Mouse (Mus musculus) yolk sac, embryonic 10.5 days (tissue): ENCODE data around the gene Nphs1.
"Not testable (repeated sequence)": the region's sequence is repeated elsewhere in the genome, so short reads cannot be mapped to it uniquely, and the experiment has no call there.

ENCODE experiments used
- DNase-seq: peaks from one replicate; pipeline ENCODE4 v3.0.0-alpha.2; 2017; ENCODE audit warnings: low spot score

The Nphs1 gene

DNA sequence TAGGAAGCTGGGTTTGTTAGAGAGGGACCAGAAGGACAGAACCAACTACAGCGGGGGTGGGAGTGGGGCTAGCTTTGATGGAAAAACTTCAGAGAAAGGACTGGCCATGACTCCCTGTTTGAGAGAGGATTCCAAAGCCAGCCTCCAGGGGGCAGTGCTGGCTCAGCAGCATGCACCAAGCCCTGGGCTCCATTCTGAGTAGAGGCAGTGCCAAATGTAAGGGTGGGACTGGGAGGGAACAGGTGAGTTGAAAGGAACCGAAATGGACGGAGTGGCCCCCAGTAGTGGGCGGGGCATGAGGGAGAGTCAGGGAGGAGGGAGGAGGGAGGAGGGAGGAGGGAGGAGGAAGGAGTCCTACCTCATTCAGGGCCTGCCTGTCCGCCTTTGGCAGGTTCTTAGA is 17.4 kb upstream of the Nphs1 start:
- DNase-seq: no peak

DNA sequence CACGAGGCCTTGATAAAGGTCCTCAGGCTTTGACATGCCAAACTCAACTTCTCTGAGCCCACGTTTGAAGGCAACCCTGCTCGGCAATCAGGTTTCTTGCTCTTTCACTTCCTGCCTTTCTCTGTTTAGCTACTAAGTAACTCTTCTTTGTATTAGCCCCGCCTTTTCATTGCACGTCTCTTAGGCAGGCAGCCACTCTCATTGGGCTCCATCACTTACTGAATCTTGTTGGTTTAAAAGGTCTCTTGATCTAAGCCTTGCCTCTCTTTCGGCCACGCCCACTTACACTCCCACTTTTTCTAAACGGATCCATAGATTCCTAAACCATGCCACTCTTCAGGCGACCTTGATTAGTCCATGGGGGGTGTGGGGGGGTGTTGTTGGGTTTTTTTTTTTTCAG is 14.4 kb upstream of the Nphs1 start:
- DNase-seq: no peak

DNA sequence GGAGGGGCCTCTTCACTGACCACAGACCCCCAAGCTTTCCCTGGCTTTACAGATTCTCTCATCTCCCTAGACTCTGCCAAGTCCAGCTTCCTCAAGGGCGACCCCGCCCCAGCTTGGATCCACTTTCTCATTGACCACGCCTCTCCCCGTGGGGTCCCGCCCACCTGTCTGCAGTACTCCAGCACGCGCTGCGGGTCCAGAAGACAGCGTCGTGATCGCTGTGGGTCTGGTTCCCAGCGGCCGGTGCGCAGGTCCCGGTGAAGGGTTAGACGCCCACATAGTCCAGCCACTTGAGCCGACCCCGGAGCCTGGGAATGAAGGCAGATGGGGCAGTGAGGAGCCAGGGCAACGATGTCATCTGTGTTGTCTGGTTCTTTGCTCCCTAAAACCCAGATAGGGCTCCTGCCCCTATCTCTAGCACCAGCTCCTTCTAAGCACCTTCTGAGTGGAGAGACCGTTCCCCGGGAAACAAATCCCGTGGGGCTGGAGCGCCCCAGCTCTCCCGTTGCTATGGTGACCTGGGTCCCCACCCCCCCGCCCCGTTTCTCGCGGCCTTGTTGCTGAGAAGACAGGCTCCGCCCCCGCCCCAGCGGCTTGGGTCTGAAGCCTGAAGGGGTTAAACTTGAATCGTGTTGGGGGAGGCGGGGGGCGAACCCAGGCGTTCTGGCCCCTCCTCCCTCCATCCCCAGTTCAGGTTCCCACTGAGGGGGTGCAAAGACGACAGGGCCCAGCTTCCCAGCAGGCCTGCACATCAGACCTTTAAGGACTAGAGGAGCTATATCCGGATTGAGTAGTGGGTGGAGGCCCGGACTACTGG is 13.8 kb upstream of the Nphs1 start:
- DNase-seq: peak; percentile 35

DNA sequence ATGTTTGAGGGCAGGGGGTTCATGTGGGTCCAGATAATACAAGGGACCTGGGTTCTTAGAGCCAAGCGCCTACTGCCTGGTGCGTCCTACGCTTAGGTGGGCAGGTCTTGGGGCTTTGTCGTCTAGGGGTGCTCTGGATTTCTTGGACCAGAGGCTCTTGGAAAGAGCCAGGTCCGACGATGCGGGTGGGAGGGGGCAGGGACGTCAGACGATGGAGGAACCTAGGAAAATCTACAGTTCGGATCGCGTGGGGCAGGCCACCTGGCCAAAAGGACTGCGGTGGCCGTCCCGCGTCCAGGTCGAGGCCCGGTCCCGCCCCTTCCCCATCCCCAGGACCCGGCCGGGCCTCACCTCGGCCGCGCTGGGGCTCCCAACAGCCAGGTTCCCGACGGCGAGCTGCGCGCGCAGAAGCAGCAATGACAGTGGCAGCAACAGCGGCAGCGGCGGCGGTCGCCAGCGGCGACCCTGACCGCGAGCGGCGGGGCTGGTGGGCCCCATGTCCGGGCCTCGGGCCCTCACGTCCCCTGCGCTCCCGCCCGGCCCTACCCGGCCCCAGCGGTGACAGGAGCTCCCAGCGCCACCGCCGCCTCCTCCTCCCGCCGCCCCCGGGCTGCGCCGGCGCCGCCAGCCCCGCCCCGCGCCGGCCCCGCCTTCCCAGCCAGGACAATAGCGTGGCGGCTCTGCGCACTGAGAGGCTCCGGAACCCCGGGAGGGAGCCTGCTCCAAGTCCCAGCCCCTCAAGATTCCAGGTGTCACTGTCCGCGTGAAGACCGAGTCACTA is 13.0 kb upstream of the Nphs1 start, which contains the start of gene Aplp1:
Gene Aplp1, minus strand, starts transcription at position 565 of the 781 bp plus-strand sequence.
- peak; percentile 68 for DNase-seq

DNA sequence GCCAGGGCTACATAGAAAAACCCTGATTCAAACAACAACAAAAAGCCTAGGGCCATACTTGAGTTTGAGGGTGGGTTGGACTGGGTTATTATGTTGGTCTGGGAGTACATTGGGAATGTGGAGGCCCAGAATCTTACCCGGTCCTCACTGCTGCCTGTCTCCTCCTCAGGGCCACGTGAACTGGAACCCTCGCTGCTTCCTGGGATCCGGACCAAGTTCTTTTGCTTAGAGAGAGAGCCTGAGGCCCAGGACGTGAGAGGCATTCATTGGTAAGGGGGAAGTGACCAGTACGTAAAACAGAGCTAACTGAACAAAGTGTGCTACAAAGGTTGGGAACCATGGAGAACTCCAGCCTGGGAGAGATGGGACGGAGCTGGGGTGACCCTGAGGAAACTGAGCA is 7.9 kb upstream of the Nphs1 start:
- DNase-seq: no peak

DNA sequence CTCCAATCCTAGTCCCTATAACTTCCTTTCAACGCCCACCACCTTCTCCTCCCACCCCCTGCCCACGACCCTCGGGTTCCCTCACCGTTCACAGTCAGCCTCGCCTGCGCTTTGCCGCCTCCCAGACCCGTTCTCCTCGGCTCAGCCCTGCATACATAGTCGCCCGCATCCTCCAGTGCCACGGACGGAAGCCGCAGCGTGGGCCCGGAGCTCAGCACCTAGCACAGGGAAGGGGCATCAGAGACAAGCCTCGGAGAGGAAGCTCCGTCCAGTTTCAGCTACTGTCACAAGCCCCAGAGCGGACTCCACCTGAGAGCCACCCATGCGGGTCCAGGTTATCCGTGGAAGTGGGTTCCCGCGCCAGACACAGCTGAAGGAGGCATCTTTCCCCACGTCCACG is 4.8 kb upstream of the Nphs1 start:
- no peak for DNase-seq

DNA sequence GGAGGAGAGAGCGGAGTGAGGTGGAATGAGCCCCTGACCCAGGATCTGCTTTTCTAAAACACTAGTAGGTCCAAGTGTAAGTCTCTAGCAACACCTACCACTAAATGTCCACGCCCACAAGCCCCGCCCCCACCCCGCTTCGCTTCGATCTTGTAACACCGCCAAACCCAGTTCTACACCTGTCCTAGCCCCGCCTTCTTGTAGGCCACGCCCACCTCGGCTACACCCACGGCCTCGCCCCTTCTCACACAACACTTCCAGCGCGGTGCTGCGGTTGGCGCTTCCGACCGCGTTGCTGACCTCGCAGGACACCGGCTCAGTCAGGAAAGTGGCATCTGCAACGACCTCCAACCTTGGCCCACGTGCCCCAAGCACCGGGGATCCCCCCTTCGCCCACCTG is 4.3 kb upstream of the Nphs1 start:
- peak; percentile 68 for DNase-seq

DNA sequence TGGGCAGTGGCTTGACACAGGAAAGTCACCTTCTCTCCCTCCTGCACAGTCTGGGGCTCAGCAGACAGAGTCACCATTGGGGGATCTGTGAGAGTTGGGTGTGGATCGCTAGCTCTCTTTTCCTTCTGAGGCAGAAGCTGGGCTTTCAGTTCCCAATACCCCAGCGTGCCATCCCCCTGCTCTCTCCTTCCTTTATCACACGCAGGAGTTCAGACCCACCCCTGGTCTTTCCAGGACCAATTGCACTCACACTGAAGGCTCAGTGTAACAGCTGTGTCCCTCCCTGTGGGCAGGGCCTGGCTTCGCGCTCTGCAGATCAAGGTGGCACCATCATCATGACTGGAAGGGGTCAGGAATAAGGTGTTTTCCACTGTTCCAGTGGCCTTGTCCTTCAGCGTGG is 3.9 kb upstream of the Nphs1 start:
- no peak for DNase-seq

DNA sequence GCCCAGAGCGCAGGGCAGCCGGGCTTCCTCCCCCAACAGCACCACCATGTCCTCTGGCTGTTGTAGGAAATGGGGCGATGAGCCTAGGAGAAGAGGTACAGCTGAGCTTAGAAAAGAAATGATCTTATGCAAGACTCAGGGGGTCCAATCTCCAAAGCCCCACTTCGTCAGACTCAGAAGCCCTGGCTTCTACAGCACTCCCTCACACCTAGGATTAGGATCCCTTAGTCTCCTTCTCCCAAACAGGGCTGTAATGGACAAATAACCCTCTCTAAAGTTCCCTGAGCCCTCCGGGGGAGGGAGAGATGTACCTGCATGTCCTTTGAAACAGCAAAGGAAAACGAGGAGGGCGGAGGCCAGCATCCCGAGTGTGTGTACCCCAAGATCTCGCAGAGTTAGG is 1.6 kb upstream of the Nphs1 start:
- DNase-seq: no peak

DNA sequence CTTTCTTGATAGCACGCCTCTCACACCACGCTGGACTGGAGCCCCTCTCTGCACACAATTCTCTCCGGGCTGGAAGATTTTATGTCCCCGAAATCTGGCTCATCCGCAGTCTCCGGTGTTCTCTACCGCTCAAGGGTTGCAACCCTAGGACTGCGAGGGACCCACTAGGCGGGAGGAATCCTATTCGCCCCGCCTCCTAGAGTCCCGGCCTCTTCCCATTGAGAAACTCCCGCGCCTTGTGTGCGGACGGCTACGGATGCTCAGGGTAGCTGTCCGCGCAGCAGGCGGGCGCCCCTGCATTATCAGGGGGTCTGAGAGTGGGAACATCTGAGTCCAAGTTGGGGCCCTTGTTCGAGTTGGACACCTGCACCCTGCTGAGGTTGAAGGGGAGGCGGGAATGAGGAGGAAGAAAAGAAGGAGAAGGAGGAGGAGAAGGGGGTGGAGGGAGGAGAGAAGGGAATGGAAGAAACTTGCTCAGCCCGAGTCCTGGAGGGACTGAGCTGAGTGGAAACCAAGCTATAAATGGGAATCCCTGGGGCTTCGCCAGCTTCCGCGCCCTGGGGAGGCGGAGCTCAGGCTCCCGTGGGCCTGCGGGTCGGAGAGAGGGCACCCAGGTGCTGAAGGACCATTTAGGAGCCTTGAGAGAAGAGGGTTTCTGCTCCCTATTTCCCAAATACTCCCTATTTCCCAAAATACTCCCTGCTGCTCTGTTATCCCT is 1.0 kb upstream of the Nphs1 start:
- no peak for DNase-seq

DNA sequence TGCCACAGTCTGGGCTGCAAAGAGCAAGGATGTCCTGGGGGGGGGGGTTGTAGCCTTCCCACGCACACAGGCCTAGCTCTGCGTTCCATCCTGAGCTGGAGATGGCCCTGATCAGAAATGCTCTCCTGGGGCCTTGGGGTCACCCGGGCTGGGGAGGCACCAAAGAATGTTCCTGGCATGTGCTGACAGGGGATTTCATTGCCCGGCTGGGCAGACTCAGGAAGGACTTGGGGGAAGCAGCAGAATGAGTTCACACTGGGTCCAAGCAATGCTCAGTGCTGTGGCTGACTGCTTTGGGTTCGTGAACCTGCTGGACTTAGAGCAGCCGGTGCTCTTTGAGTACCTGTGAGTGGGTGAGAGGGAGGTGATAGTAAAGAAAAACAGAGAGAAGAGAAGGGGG is 1.4 kb downstream of the Nphs1 start:
- DNase-seq: no peak

DNA sequence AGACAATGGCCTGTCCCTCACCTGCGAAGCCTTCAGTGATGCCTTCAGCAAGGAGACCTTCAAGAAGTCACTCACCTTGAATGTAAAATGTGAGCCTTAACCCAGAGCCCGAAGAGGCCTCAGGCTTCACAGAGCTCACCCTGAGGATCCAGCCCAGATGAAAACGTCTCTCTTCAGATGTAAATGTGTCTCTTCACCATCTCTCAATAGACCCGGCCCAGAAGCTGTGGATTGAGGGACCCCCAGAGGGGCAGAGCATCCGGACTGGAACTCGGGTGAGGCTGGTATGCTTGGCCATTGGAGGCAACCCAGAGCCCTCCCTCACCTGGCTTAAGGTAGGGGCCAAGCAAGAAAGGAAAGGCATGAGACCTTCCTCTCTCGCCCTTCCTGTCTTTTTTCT is 5.5 kb downstream of the Nphs1 start:
- no peak for DNase-seq

DNA sequence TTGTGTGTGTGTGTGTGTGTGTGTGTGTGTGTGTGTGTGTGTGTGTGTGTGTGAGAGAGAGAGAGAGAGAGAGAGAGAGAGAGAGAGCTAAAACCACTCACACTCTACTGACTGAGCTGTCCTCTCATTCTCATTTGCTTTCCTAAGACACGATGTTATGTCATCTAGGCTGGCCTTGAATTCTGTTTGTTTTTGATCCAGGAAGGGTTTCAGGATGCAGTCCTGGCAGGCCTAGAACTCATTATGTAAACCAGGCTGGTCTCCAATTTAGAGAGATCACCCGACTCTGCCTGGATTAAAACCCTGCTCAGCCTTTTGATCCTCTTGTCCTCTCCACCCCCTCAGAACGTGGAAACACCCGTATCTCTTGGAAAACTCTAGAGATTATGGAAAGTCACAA is 5.9 kb downstream of the Nphs1 start:
- no peak for DNase-seq

DNA sequence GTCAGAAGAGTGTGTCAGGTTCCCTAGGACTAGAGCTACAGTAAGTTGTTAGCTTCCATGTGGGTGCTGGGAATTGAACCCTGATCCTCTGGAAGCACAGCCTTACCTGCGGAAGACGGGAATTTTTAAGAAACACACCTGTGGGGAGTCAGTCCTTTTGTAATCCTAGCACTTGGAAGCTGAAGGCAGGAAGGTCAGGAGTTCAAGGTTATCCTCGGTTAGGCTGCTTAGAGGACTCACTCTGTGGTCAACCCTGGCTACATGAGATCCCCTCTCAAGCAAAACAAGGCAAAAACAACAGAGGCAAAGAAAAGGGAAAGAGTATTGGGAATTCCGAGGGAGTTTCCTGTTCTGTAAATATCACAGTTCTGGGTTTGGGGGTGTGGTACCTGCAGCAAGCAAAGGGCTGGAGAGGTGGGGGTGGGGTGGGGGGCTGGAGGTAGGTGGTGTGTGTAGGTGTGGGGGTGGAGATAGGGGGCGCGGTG is 6.7 kb downstream of the Nphs1 start:
- no peak for DNase-seq

DNA sequence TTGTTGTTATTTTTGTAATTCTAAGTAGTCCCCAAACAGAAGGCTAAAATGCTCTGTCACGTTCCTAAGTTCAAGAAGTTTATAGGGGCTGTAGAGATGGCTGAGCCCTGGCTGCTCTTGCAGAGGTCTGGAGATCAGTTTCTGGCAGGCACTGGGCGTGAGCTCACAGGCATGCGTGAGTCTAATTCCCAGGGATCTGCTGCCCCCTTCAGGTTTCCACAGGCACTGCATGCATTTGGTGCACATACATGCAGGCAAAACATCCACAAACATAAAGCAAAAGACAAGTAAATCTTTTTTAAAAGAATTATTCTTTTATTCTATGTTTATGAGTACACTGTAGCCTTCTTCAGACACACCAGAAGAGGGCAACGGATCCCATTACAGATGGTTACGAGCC is 14.3 kb downstream of the Nphs1 start:
- DNase-seq: peak; percentile 22

DNA sequence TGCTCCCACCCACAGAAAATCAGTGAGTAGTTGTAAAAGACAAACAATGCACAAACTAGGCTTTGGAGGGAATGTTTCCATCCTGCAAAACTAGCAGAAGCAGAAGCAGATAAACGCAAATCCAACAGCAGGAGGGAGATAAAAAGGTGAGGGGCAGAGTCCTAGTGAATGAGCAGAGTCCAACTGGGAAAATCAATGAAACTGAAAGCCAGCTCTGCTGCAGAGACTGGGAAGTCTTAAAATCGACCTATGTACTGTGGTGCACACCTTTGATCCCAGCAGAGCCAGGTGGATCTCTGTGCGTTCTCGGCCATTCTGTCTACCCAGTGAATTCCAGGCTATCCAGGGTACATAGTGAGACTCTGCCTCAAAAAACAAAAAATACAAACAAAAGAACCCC is 16.9 kb downstream of the Nphs1 start:
- DNase-seq: peak; percentile 81

DNA sequence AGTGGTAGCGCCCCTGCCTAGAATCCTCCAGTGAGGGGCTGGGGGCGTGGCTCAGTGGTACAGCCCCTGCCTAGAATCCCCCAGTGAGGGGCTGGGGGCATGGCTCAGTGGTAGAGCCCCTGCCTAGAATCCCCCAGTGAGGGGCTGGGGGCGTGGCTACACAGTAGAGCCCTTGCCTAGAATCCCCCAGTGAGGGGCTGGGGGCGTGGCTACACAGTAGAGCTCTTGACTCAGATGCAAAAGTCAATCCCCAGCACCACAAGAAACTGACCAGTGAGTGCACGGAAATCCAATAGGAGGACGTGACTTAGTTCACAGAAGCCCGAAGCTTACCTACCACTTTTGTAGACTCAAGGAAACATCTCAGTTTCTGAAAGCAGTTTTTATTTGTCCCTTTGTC is 18.0 kb downstream of the Nphs1 start:
- not testable (repeated sequence) for DNase-seq

DNA sequence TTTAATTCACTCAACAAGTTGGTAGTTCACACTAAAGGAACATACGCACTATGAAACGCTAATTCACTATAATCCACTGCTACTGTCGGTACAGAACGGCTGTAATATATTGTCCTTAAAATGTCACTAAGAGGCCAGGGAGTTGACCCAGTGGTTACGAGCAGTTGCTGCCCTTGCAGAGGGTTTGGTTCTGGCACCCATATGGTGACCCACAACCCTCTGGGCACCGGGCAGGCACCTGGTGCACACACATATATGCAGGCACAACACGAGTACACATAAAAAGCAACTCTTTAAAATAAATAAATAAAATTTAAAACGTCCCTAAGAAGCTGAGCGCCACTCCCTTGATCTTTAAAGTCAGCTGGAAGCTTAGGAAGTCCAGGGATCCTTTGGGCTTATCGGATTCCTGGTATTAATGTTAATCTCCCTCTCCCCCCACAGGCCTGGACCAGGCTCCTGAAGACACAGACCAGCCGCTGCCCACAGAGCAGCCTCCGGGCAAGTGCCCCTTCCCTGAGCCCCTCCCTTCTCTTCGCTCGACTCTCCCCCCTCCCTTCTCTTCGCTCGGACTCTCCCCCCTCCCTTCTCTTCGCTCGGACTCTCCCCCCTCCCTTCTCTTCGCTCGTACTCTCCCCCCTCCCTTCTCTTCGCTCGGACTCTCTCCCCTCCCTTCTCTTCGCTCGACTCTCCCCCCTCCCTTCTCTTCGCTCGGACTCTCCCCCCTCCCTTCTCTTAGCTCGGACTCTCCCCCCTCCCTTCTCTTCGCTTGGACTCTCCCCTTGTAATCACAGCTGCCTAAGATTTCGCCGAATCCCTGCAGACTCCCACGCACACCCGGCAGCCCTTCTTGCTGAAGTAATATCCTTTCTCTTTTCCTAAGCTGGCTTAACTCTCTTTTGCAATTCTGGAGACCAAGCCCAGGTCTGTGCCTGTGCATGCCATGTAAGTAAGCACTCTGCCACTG is 19.6 kb downstream of the Nphs1 start:
- peak; percentile 78 for DNase-seq

DNA sequence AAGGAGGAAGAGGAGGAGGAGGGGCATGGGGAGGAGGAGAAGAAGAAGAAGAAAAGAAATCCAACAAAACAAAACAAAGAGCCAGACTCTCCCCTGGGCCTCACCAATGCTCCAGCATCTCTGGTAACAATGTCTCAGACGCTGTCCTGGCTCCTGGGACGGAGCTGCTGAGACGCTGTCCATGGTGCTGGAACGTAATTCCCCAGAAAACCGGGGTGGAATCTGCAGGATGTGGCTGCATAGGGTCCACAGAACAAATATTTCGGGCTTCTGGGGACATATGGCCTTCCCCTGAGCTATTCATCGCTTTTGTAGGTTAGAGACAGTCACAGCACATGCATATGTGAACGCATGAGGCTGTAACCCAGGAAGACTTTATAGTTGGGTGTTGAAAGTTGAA is 26.1 kb downstream of the Nphs1 start:
- peak; percentile 30 for DNase-seq

DNA sequence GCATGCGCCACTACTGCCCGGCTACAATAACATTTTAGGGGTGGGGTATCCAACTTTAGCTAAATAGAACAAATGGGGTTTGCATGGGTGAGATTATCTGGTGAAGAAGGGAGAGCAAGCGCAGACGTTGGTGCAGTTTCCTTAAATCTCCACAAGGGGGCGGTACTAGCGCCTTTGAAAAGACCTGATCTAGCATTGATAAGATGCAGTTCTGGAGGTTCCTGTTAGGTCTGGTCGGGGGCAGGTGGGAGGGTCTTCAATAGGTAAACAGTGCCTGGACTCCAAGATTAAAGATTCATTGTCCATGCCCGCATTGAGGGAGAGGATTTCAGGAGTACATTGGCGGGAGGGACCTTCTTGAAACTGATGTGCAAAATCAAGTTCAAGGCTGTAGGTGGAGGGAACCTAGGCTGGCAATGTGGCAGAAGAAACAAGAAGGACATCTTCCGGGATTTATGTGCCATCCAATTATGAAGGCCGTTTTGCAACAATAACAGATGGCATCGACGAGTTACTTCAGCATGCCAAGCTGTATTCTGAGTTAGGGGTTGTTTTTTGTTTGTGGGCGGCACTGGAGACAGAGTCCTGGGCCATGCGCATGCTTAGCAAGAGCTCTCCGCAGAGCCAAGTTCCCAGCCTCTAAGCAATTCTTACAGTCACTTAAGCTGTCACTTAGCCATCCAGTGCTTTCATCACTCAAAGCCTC is 32.3 kb downstream of the Nphs1 start:
- DNase-seq: no peak

DNA sequence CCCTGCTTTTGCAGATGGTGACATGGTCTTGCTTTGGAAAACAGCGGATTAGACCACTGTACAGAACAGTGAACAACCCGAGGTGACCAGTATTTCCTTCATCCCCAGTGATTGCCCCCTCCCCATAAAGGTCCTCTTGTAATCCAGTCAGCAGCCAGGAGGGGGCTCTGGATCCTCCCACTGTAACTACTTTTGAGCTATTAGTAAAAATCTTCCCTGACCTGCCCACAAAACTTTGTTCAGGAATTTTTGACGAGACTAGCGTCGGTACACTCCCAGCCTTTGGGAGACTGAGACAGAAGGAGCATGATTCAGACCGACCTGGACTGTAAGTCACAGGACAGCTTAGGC is 32.8 kb downstream of the Nphs1 start:
- DNase-seq: no peak
